Comparison of ENCODE assay signal across 8 mouse cellular contexts in genomic region chr14:76764390-76764796, GRCm38 (mm10).
DNase-seq lines count a peak whose midpoint lies in the region; ATAC-seq and TF ChIP-seq lines count a peak whose summit lies in the region.

No protein-coding gene starts in this region.

- TF ChIP-seq EP300 in heart, postnatal 0 days (IDR thresholded peaks at IDR 0.05; ENCODE audit: low read depth), result no peak

- H3K4me3 ChIP-seq in midbrain, embryonic 12.5 days, result no peak overlapping the region
- H3K4me3 ChIP-seq in midbrain, embryonic 16.5 days (ENCODE audit: low read depth, low read length), result no peak overlapping the region
- no peak overlapping the region for H3K4me3 ChIP-seq in heart, postnatal 0 days (ENCODE audit: low read depth, low read length)
- H3K4me3 ChIP-seq in limb, embryonic 12.5 days (replicated peaks), result no peak overlapping the region
- H3K4me3 ChIP-seq in neural tube, embryonic 13.5 days, result no peak overlapping the region
- H3K4me3 ChIP-seq in hindbrain, embryonic 13.5 days, result no peak overlapping the region

- ATAC-seq in midbrain, embryonic 12.5 days (ENCODE audit: low FRiP score, low read depth), result no peak
- no peak for ATAC-seq in midbrain, embryonic 16.5 days
- ATAC-seq in heart, postnatal 0 days (ENCODE audit: insufficient read depth, low read depth), result peak; percentile 47
- no peak for ATAC-seq in limb, embryonic 12.5 days (ENCODE audit: insufficient number of reproducible peaks, insufficient read depth, low FRiP score, low TSS enrichment, low read depth)
- no peak for ATAC-seq in neural tube, embryonic 13.5 days (ENCODE audit: low read depth)
- no peak for ATAC-seq in cerebellum, adult (ENCODE audit: insufficient number of reproducible peaks, low FRiP score, low TSS enrichment)
- ATAC-seq in hindbrain, embryonic 13.5 days (ENCODE audit: low FRiP score), result no peak

- no peak overlapping the region for H3K27ac ChIP-seq in midbrain, embryonic 12.5 days (replicated peaks)
- no peak overlapping the region for H3K27ac ChIP-seq in midbrain, embryonic 16.5 days (ENCODE audit: low read length)
- H3K27ac ChIP-seq in heart, postnatal 0 days (ENCODE audit: low read depth), result peak overlapping the region; percentile 49
- peak overlapping the region; percentile 74 for H3K27ac ChIP-seq in limb, embryonic 12.5 days
- H3K27ac ChIP-seq in neural tube, embryonic 13.5 days (replicated peaks), result peak overlapping the region; percentile 7; the same call in 1 of the 2 replicates
- H3K27ac ChIP-seq in hindbrain, embryonic 13.5 days, result no peak overlapping the region

- no peaks in the 10 kb centered on the region for H3K9me3 ChIP-seq in midbrain, embryonic 12.5 days
- H3K9me3 ChIP-seq in midbrain, embryonic 16.5 days (replicated peaks; ENCODE audit: control insufficient read depth, low read length, poor library complexity, severe bottlenecking), result no peaks in the 10 kb centered on the region
- H3K9me3 ChIP-seq in heart, postnatal 0 days (replicated peaks; ENCODE audit: control insufficient read depth, low read length), result no peaks in the 10 kb centered on the region
- H3K9me3 ChIP-seq in limb, embryonic 12.5 days, result no peaks in the 10 kb centered on the region
- no peaks in the 10 kb centered on the region for H3K9me3 ChIP-seq in neural tube, embryonic 13.5 days
- H3K9me3 ChIP-seq in hindbrain, embryonic 13.5 days, result no peaks in the 10 kb centered on the region

- TF ChIP-seq CTCF in heart, postnatal 0 days (IDR thresholded peaks at IDR 0.05; ENCODE audit: low read depth), result peak; percentile 11; the same call in 1 of the 2 replicates

- no peak overlapping the region for H3K9ac ChIP-seq in midbrain, embryonic 12.5 days (replicated peaks)
- H3K9ac ChIP-seq in midbrain, embryonic 16.5 days (ENCODE audit: low read depth, low read length), result no peak overlapping the region
- no peak overlapping the region for H3K9ac ChIP-seq in heart, postnatal 0 days (replicated peaks; ENCODE audit: low read depth, low read length)
- no peak overlapping the region for H3K9ac ChIP-seq in limb, embryonic 12.5 days (replicated peaks)
- H3K9ac ChIP-seq in neural tube, embryonic 13.5 days, result no peak overlapping the region
- H3K9ac ChIP-seq in hindbrain, embryonic 13.5 days, result no peak overlapping the region

- WGBS in midbrain, embryonic 12.5 days, result 28% methylated on average over 7 of the region's 7 CpGs
- 19% methylated on average over 7 of the region's 7 CpGs for WGBS in midbrain, embryonic 16.5 days
- 48% methylated on average over 7 of the region's 7 CpGs for WGBS in heart, postnatal 0 days
- 24% methylated on average over 7 of the region's 7 CpGs for WGBS in limb, embryonic 12.5 days
- WGBS in neural tube, embryonic 13.5 days, result 31% methylated on average over 7 of the region's 7 CpGs
- WGBS in hindbrain, embryonic 13.5 days, result 22% methylated on average over 7 of the region's 7 CpGs

- peaks cover 29% of the 10 kb centered on the region for H3K4me1 ChIP-seq in midbrain, embryonic 12.5 days
- peaks cover 19% of the 10 kb centered on the region for H3K4me1 ChIP-seq in midbrain, embryonic 16.5 days (ENCODE audit: control insufficient read depth, insufficient read depth, low read length)
- H3K4me1 ChIP-seq in heart, postnatal 0 days (ENCODE audit: control insufficient read depth, insufficient read depth), result peaks cover 7% of the 10 kb centered on the region
- H3K4me1 ChIP-seq in limb, embryonic 12.5 days (replicated peaks), result peaks cover 31% of the 10 kb centered on the region
- peaks cover 38% of the 10 kb centered on the region for H3K4me1 ChIP-seq in neural tube, embryonic 13.5 days (replicated peaks)
- H3K4me1 ChIP-seq in hindbrain, embryonic 13.5 days (replicated peaks), result peaks cover 31% of the 10 kb centered on the region

- H3K27me3 ChIP-seq in midbrain, embryonic 12.5 days, result peaks cover 17% of the 10 kb centered on the region
- no peaks in the 10 kb centered on the region for H3K27me3 ChIP-seq in midbrain, embryonic 16.5 days (ENCODE audit: control insufficient read depth, insufficient read depth, low read depth, low read length)
- H3K27me3 ChIP-seq in heart, postnatal 0 days (ENCODE audit: control insufficient read depth, insufficient read depth, low read length), result no peaks in the 10 kb centered on the region
- no peaks in the 10 kb centered on the region; the same call in 1 of the 2 replicates for H3K27me3 ChIP-seq in limb, embryonic 12.5 days
- H3K27me3 ChIP-seq in neural tube, embryonic 13.5 days, result peaks cover 18% of the 10 kb centered on the region
- H3K27me3 ChIP-seq in hindbrain, embryonic 13.5 days, result peaks cover 12% of the 10 kb centered on the region

- H3K4me2 ChIP-seq in midbrain, embryonic 12.5 days (replicated peaks), result peak overlapping the region; percentile 16; the same call in 1 of the 2 replicates
- no peak overlapping the region for H3K4me2 ChIP-seq in midbrain, embryonic 16.5 days (ENCODE audit: low read length)
- no peak overlapping the region for H3K4me2 ChIP-seq in heart, postnatal 0 days (ENCODE audit: low read depth, low read length)
- peak overlapping the region; percentile 31 for H3K4me2 ChIP-seq in limb, embryonic 12.5 days
- no peak overlapping the region for H3K4me2 ChIP-seq in neural tube, embryonic 13.5 days
- no peak overlapping the region for H3K4me2 ChIP-seq in hindbrain, embryonic 13.5 days

- DNase-seq in embryo, embryonic 9.5 days (ENCODE audit: extremely low spot score), result peak; percentile 29
- peak; percentile 43 for DNase-seq in heart, postnatal 0 days (ENCODE audit: low spot score)

- no peaks in the 10 kb centered on the region for H3K36me3 ChIP-seq in midbrain, embryonic 12.5 days
- no peaks in the 10 kb centered on the region for H3K36me3 ChIP-seq in midbrain, embryonic 16.5 days (ENCODE audit: control insufficient read depth, insufficient read depth, low read length)
- no peaks in the 10 kb centered on the region for H3K36me3 ChIP-seq in heart, postnatal 0 days (replicated peaks; ENCODE audit: control insufficient read depth, insufficient read depth, low read length)
- H3K36me3 ChIP-seq in limb, embryonic 12.5 days, result no peaks in the 10 kb centered on the region
- H3K36me3 ChIP-seq in neural tube, embryonic 13.5 days, result no peaks in the 10 kb centered on the region
- no peaks in the 10 kb centered on the region for H3K36me3 ChIP-seq in hindbrain, embryonic 13.5 days

Comparison
In these comparisons a context has a peak if more than half of its experiments do, and no peak if none do; other contexts are left out.
1. H3K4me2 ChIP-seq: peak in midbrain, embryonic 12.5 days (single experiment) and limb, embryonic 12.5 days (single experiment); none in midbrain, embryonic 16.5 days (single experiment), heart, postnatal 0 days (single experiment), neural tube, embryonic 13.5 days (single experiment) and hindbrain, embryonic 13.5 days (single experiment).
2. H3K27ac ChIP-seq: peak in heart, postnatal 0 days (single experiment), limb, embryonic 12.5 days (single experiment) and neural tube, embryonic 13.5 days (single experiment); none in midbrain, embryonic 12.5 days (single experiment), midbrain, embryonic 16.5 days (single experiment) and hindbrain, embryonic 13.5 days (single experiment).